Mouse (Mus musculus): ENCODE measurements around the gene Mgat4c. TPM values are rescaled to one million over a fixed set of nuclear protein-coding genes. Genes with fewer than 3 reads are reported as not detected.
"Not testable (repeated sequence)": the region's sequence is repeated elsewhere in the genome, so short reads cannot be mapped to it uniquely, and the experiment has no call there.

The Mgat4c gene
- total RNA-seq, 2 experiments from 2014 or later, result 23.1 to 24.2 TPM

GRCm38 (mm10) chr10:102389223-102389622, 707.9 kb downstream of the Mgat4c start:
- intact Hi-C loops (cut with DNase I), result no loop called here

GRCm38 (mm10) chr10:102417654-102418272, 736.5 kb downstream of the Mgat4c start:
- peak in 1 of 2 experiments; percentile 18 for DNase-seq (ENCODE audit: low spot score in 2 of 2)
- intact Hi-C loops (cut with DNase I), result loop anchor here (5.0 to 10.0 kb wide), 3 partner anchors 1675 to 1813 kb away; no protein-coding TSS in a partner anchor

More at GRCm38 (mm10) chr10:102389223-102389622, 707.9 kb downstream of the Mgat4c start:
- no peak for DNase-seq (ENCODE audit: low spot score in 2 of 2)

GRCm38 (mm10) chr10:102435048-102435447, 753.8 kb downstream of the Mgat4c start:
- DNase-seq (ENCODE audit: low spot score in 2 of 2), result peak in 1 of 2 experiments; percentile 32
- intact Hi-C loops (cut with DNase I), result not testable (repeated sequence)

- DNase-seq (ENCODE audit: low spot score in 2 of 2); intact Hi-C loops (cut with DNase I): not testable (repeated sequence)
Measured at GRCm38 (mm10) chr10:102435467-102435866, 754.2 kb downstream of the Mgat4c start.

Small RNA genes within 50 kb of the gene (microRNA-seq; reads per million reads assigned to microRNA genes)
- gene Mir3059, result 260 to 266 reads per million in 2 experiments
